ENCODE assay signal across 13 mouse cellular contexts in the genomic region with DNA sequence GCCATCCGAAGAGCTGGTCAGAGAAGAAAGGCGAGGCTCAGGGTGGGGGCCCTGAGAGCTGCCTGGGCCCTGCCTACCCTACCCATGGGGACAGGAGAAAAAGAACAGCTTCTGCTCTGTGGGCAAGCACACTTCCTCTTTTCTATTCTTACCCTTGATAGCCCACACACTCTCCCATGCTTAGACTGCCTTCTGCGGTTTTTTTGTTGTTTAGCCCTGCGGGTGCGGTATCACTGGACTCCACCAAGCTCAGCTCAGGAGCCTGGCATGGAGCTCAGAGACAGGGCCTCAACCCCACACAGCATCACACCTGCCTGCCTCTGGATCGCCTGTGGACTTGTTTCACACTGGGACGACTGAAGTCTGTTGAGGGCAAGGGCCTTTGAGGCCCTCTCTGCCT. TPM values are rescaled to one million over a fixed set of nuclear protein-coding genes. Genes with fewer than 3 reads are reported as not detected.
A peak's percentile ranks its signal among the peaks of the same experiment; 100 is the strongest.
DNase-seq lines count a peak whose midpoint lies in the region; ATAC-seq lines count a peak whose summit lies in the region.
"Had no signal": no experiment of that assay in that cellular context is flagged by ENCODE, and none has a peak within 500 bp of the region (broad histone marks: within the 10 kb centered on the region; RNA-seq: fewer than 3 reads in every experiment).

No protein-coding gene starts in this region.

- DNase-seq in heart, adult 11 months, result peak; percentile 96
- DNase-seq in heart, postnatal 4 days, result no peak
- DNase-seq in A20 (ENCODE audit: low read depth, low spot score), result peak; percentile 92
- peak; percentile 50 for DNase-seq in c-Kit-positive CD71-negative TER-119-negative erythroid progenitor cells, embryonic 14.5 days (ENCODE audit: low read depth)
- no peak for DNase-seq in thymus, postnatal 25 days
- DNase-seq in cerebellum, adult 18-20 months, result no peak
- DNase-seq in thymus, postnatal 10 days (ENCODE audit: low spot score in 2 of 2), result no peak
- DNase-seq: cerebellum, adult 2 months; gastrocnemius, postnatal 10 days had no signal

- ATAC-seq in megakaryocyte-erythroid progenitor cell, adult 5-6 weeks (replicated peaks; ENCODE audit: low FRiP score, low TSS enrichment, poor library complexity, severe bottlenecking), result peak; percentile 34
- ATAC-seq: activated CD4-positive, CD25-positive, alpha-beta regulatory T cell, adult 4 months had no signal

RNA-seq across cellular contexts. Expression of a gene that starts 4.9 kb away (rescaled TPM):
- 1 to 10 TPM; 3.4 to 3.5 TPM for total RNA-seq in heart, postnatal 4 days (2021)
- 3.2 and 3.6 TPM in 2 replicates for total RNA-seq in megakaryocyte-erythroid progenitor cell, adult 5-6 weeks (2014; fragmentation: Nextera tagmentation)
- total RNA-seq in megakaryocyte-erythroid progenitor cell, adult 5-6 weeks (2017), result 1.6 and 2.3 TPM in 2 replicates

RNA-seq across cellular contexts. Expression of a gene that starts 10.9 kb away (rescaled TPM):
- not detected for total RNA-seq in heart, postnatal 4 days (2021)
- total RNA-seq in megakaryocyte-erythroid progenitor cell, adult 5-6 weeks (2014; fragmentation: Nextera tagmentation), result not detected in 2 replicates
- not detected in 2 replicates for total RNA-seq in megakaryocyte-erythroid progenitor cell, adult 5-6 weeks (2017)
- total RNA-seq: gastrocnemius, postnatal 10 days; heart, postnatal 36 days; left cerebral cortex, postnatal 25 days had no signal

RNA-seq across cellular contexts. Expression of a gene that starts 24.4 kb away (rescaled TPM):
- total RNA-seq in heart, postnatal 4 days (2021), result not detected
- not detected in 2 replicates for total RNA-seq in megakaryocyte-erythroid progenitor cell, adult 5-6 weeks (2014; fragmentation: Nextera tagmentation)
- total RNA-seq in megakaryocyte-erythroid progenitor cell, adult 5-6 weeks (2017), result not detected in 2 replicates
- total RNA-seq: gastrocnemius, postnatal 10 days; heart, postnatal 36 days; left cerebral cortex, postnatal 25 days had no signal

RNA-seq across cellular contexts. Expression of a gene that starts 42.6 kb away (rescaled TPM):
- total RNA-seq in heart, postnatal 4 days (2021), result 10 to 100 TPM; 15.4 to 15.5 TPM
- 31.9 and 42.3 TPM in 2 replicates for total RNA-seq in megakaryocyte-erythroid progenitor cell, adult 5-6 weeks (2014; fragmentation: Nextera tagmentation)
- 38.0 and 42.3 TPM in 2 replicates for total RNA-seq in megakaryocyte-erythroid progenitor cell, adult 5-6 weeks (2017)

RNA-seq across cellular contexts. Expression of a gene that starts 42.7 kb away (rescaled TPM):
- 1,000 to 10,000 TPM; 1,795 to 1,908 TPM for total RNA-seq in heart, postnatal 4 days (2021)
- total RNA-seq in megakaryocyte-erythroid progenitor cell, adult 5-6 weeks (2014; fragmentation: Nextera tagmentation), result 709 and 727 TPM in 2 replicates
- 667 and 899 TPM in 2 replicates for total RNA-seq in megakaryocyte-erythroid progenitor cell, adult 5-6 weeks (2017)

Comparison
In these comparisons a context has a peak if more than half of its experiments do, and no peak if none do; other contexts are left out.
1. DNase-seq: peak in heart, adult 11 months (single experiment), A20 (single experiment) and c-Kit-positive CD71-negative TER-119-negative erythroid progenitor cells, embryonic 14.5 days (single experiment); none in heart, postnatal 4 days (single experiment), thymus, postnatal 25 days (single experiment), cerebellum, adult 18-20 months (0 of 2) and thymus, postnatal 10 days (0 of 2).